Mouse (Mus musculus): Measurements from ENCODE around the gene Them7. TPM values are rescaled to one million over a fixed set of nuclear protein-coding genes. Genes with fewer than 3 reads are reported as not detected.

Gene Them7
- total RNA-seq, 2 experiments from 2014 or later = not detected

- DNase-seq (ENCODE audit: extremely low spot score in 1 of 2, low spot score in 2 of 2) = no peak
- intact Hi-C loops (cut with DNase I) = no loop called here
These were observed 60.7 kb downstream of the Them7 start for GRCm38 (mm10) chr2:105284855-105285254.

GRCm38 (mm10) chr2:105295823-105296222, 71.7 kb downstream of the Them7 start:
- intact Hi-C loops (cut with DNase I) = no loop called here
- DNase-seq (ENCODE audit: extremely low spot score in 1 of 2, low spot score in 2 of 2) = no peak

GRCm38 (mm10) chr2:105298888-105299287, 74.8 kb downstream of the Them7 start:
- intact Hi-C loops (cut with DNase I) = no loop called here
- DNase-seq (ENCODE audit: extremely low spot score in 1 of 2, low spot score in 2 of 2) = no peak

GRCm38 (mm10) chr2:105301082-105301481, 77.0 kb downstream of the Them7 start:
- intact Hi-C loops (cut with DNase I) = no loop called here
- no peak for DNase-seq (ENCODE audit: extremely low spot score in 1 of 2, low spot score in 2 of 2)

- intact Hi-C loops (cut with DNase I) = no loop called here
- no peak for DNase-seq (ENCODE audit: extremely low spot score in 1 of 2, low spot score in 2 of 2)
These were observed 77.4 kb downstream of the Them7 start for GRCm38 (mm10) chr2:105301531-105301930.

GRCm38 (mm10) chr2:105303962-105304514, 79.9 kb downstream of the Them7 start:
- DNase-seq (ENCODE audit: extremely low spot score in 1 of 2, low spot score in 2 of 2) = no peak
- intact Hi-C loops (cut with DNase I) = no loop called here

- DNase-seq (ENCODE audit: extremely low spot score in 1 of 2, low spot score in 2 of 2) = no peak
- intact Hi-C loops (cut with DNase I) = no loop called here
These were observed 81.8 kb downstream of the Them7 start for GRCm38 (mm10) chr2:105305876-105306275.

GRCm38 (mm10) chr2:105311414-105311813, 87.3 kb downstream of the Them7 start:
- intact Hi-C loops (cut with DNase I) = no loop called here
- peak in 1 of 2 experiments; percentile 31 for DNase-seq (ENCODE audit: extremely low spot score in 1 of 2, low spot score in 2 of 2)

- intact Hi-C loops (cut with DNase I) = no loop called here
- no peak for DNase-seq (ENCODE audit: extremely low spot score in 1 of 2, low spot score in 2 of 2)
These were observed 87.9 kb downstream of the Them7 start for GRCm38 (mm10) chr2:105311991-105312390.

GRCm38 (mm10) chr2:105313077-105313476, 89.0 kb downstream of the Them7 start:
- intact Hi-C loops (cut with DNase I) = no loop called here
- no peak for DNase-seq (ENCODE audit: extremely low spot score in 1 of 2, low spot score in 2 of 2)

- intact Hi-C loops (cut with DNase I) = no loop called here
- no peak for DNase-seq (ENCODE audit: extremely low spot score in 1 of 2, low spot score in 2 of 2)
These were observed 93.5 kb downstream of the Them7 start for GRCm38 (mm10) chr2:105317556-105318184.

- intact Hi-C loops (cut with DNase I) = no loop called here
- no peak for DNase-seq (ENCODE audit: extremely low spot score in 1 of 2, low spot score in 2 of 2)
These were observed 101.9 kb downstream of the Them7 start for GRCm38 (mm10) chr2:105326067-105326466.

- intact Hi-C loops (cut with DNase I) = loop anchor here (10.0 kb wide), 3 partner anchors 345 to 985 kb away; no protein-coding TSS in a partner anchor
- no peak for DNase-seq (ENCODE audit: extremely low spot score in 1 of 2, low spot score in 2 of 2)
These were observed 105.9 kb downstream of the Them7 start for GRCm38 (mm10) chr2:105330024-105330423.

- intact Hi-C loops (cut with DNase I) = loop anchor here (10.0 kb wide), 3 partner anchors 342 to 982 kb away; no protein-coding TSS in a partner anchor
- DNase-seq (ENCODE audit: extremely low spot score in 1 of 2, low spot score in 2 of 2) = no peak
These were observed 109.0 kb downstream of the Them7 start for GRCm38 (mm10) chr2:105333107-105333506.

- DNase-seq (ENCODE audit: extremely low spot score in 1 of 2, low spot score in 2 of 2) = peak; percentile 34 to 61
- intact Hi-C loops (cut with DNase I) = loop anchor here (2.0 to 10.0 kb wide), 4 partner anchors 95 to 981 kb away; no protein-coding TSS in a partner anchor
These were observed 110.0 kb downstream of the Them7 start for GRCm38 (mm10) chr2:105333976-105334713.

- intact Hi-C loops (cut with DNase I) = loop anchor here (2.0 to 10.0 kb wide), 4 partner anchors 93 to 979 kb away; no protein-coding TSS in a partner anchor
- no peak for DNase-seq (ENCODE audit: extremely low spot score in 1 of 2, low spot score in 2 of 2)
These were observed 111.5 kb downstream of the Them7 start for GRCm38 (mm10) chr2:105335661-105336060.

- intact Hi-C loops (cut with DNase I) = loop anchor here (10.0 kb wide), 3 partner anchors 338 to 978 kb away; no protein-coding TSS in a partner anchor
- no peak for DNase-seq (ENCODE audit: extremely low spot score in 1 of 2, low spot score in 2 of 2)
These were observed 112.4 kb downstream of the Them7 start for GRCm38 (mm10) chr2:105336314-105337027.

GRCm38 (mm10) chr2:105337171-105337875, 113.2 kb downstream of the Them7 start:
- intact Hi-C loops (cut with DNase I) = loop anchor here (10.0 kb wide), 3 partner anchors 337 to 977 kb away; no protein-coding TSS in a partner anchor

More at GRCm38 (mm10) chr2:105337171-105337875, 113.2 kb downstream of the Them7 start:
- DNase-seq (ENCODE audit: extremely low spot score in 1 of 2, low spot score in 2 of 2) = no peak

Data from left cerebral cortex, postnatal 10 days (tissue).